Mouse (Mus musculus): ENCODE results near the gene Serpinb6c. TPM values are rescaled to one million over a fixed set of nuclear protein-coding genes. Genes with fewer than 3 reads are reported as not detected.

Gene Serpinb6c
- total RNA-seq, 2 experiments from 2014 or later = 0.47 to 0.68 TPM

Other genes with a start within 250 kb of the Serpinb6c start
- gene Serpinb6d, start 244.3 kb downstream of the Serpinb6c start, total RNA-seq (2021) = not detected
- gene Serpinb6e, start 62.3 kb downstream of the Serpinb6c start, total RNA-seq (2021) = not detected
- 1 to 10 TPM; 5.7 to 8.4 TPM for gene Nqo2, start 59.0 kb upstream of the Serpinb6c start, total RNA-seq (2021)
- gene Ripk1, start 96.7 kb upstream of the Serpinb6c start, total RNA-seq (2021) = 1 to 10 TPM; 5.6 to 5.8 TPM
- gene Serpinb6a, start 97.1 kb upstream of the Serpinb6c start, total RNA-seq (2021) = 10 to 100 TPM; 34.8 to 38.9 TPM
- gene Bphl, start 131.9 kb upstream of the Serpinb6c start, total RNA-seq (2021) = 10 to 100 TPM; 39.7 to 40.5 TPM
- gene Tubb2a, start 172.3 kb upstream of the Serpinb6c start, total RNA-seq (2021) = 100 to 1,000 TPM; 839 to 952 TPM
- 100 to 1,000 TPM; 174 to 183 TPM for gene Tubb2b, start 224.8 kb upstream of the Serpinb6c start, total RNA-seq (2021)